Mouse (Mus musculus) liver, adult 2 months (tissue): ENCODE results near the gene Rdh16. TPM values are rescaled to one million over a fixed set of nuclear protein-coding genes. Genes with fewer than 3 reads are reported as not detected.
"Not testable (repeated sequence)": the region's sequence is repeated elsewhere in the genome, so short reads cannot be mapped to it uniquely, and the experiment has no call there.

Experiments
- DNase-seq: peaks from one replicate; pipeline ENCODE4 v3.0.0-alpha.2; 2011; ENCODE audit warnings: low read depth, low spot score; ENCODE audit errors: extremely low read depth
- H3K27ac ChIP-seq: fragments of 200-500 bp; replicated peaks from 2 replicates; pipeline ENCODE4 v1.5.1; 2012; ENCODE audit warnings: low read depth, mild to moderate bottlenecking, control low read depth, inconsistent platforms, low read length; ENCODE audit not compliant: insufficient read depth
- H3K27me3 ChIP-seq: fragments of 200-500 bp; 2 replicates; pipeline ENCODE4 v1.6.1; 2012; ENCODE audit warnings: mild to moderate bottlenecking, moderate library complexity, low read length, inconsistent platforms; ENCODE audit not compliant: control insufficient read depth, insufficient read depth
- H3K36me3 ChIP-seq: fragments of 200-500 bp; 2 replicates; pipeline ENCODE4 v1.6.1; 2012; ENCODE audit warnings: low read length, inconsistent platforms; ENCODE audit not compliant: control insufficient read depth, insufficient read depth
- H3K4me1 ChIP-seq: fragments of 200-500 bp; 2 replicates; pipeline ENCODE4 v1.6.1; 2011; ENCODE audit warnings: low read length; ENCODE audit not compliant: control insufficient read depth, insufficient read depth
- H3K4me3 ChIP-seq: fragments of 200-500 bp; 2 replicates; pipeline ENCODE4 v1.5.1; 2011; ENCODE audit warnings: low read depth, mild to moderate bottlenecking, control low read depth, low read length, moderate library complexity; ENCODE audit not compliant: insufficient read depth
- H3K79me2 ChIP-seq: fragments of 200-500 bp; 2 replicates; pipeline ENCODE4 v1.6.1; 2012; ENCODE audit warnings: inconsistent platforms, mild to moderate bottlenecking, low read length, moderate library complexity; ENCODE audit not compliant: control insufficient read depth, insufficient read depth
- H3K9ac ChIP-seq: fragments of 200-500 bp; 2 replicates; pipeline ENCODE4 v1.6.1; 2012; ENCODE audit warnings: low read depth, mild to moderate bottlenecking, control low read depth, inconsistent platforms, low read length
- CTCF ChIP-seq: fragments of 200-500 bp; IDR thresholded peaks from 2 replicates; pipeline ENCODE4 v1.5.1; 2011; ENCODE audit warnings: low read depth, low read length, control low read depth
- POLR2A ChIP-seq: fragments of 200-500 bp; IDR thresholded peaks from 2 replicates; pipeline ENCODE4 v1.6.1; 2011; ENCODE audit warnings: low read length, control low read depth; ENCODE audit not compliant: insufficient read depth; ENCODE audit errors: extremely low read depth
- WGBS: fragments of 180-500 bp; shearing (Covaris S2); methylation state at CpG from one replicate; pipeline ENCODE4 v1.1.7; 2018; 5-methylcytosine and 5-hydroxymethylcytosine counted together
- polyA plus RNA-seq: library from polyadenylated mRNA; depleted of rRNA; stranded (reverse); fragments of >200 nt; gene quantifications from 2 replicates; pipeline ENCODE4 v1.2.3, GENCODE M21; 2012
- total RNA-seq: library from RNA; depleted of rRNA; stranded (reverse); fragments of >200 nt; gene quantifications from 2 replicates; pipeline ENCODE4 v1.2.3, GENCODE M21; 2014

Gene Rdh16
- total and polyA plus RNA-seq, 2 experiments, result 55.8 to 111 TPM

DNA sequence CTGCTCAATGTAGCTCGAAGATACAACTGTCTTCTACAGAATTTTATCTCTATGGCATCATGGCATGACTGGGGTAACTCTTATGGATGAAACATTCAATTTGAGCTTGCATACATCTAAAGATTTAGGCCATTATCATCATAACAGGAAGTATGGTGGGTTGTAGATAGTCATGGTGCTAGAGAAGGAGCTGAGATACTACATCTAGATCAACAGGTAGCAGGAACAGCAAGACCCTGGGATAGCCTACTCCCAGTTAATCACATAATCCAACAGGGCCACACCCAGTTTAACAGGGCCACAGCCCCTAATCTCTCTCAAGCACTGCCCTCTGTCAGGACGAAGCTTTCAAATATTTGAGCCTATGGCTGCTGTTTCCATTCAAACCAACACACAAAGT lies 39.8 kb downstream of the Rdh16 start:
- Histone ChIP-seq H3K9ac (no peak overlapping the region), H3K4me3 (no peak overlapping the region), H3K27me3 (no peaks in the 10 kb centered on the region), H3K4me1 (no peaks in the 10 kb centered on the region; the same call in 1 of the 2 replicates), H3K36me3 (no peaks in the 10 kb centered on the region), H3K79me2 (no peaks in the 10 kb centered on the region), H3K27ac (no peak overlapping the region)
- TF ChIP-seq CTCF (no peak), POLR2A (no peak)
- 81% methylated on average over 2 of the region's 2 CpGs for WGBS
- DNase-seq, result no peak

- not testable (repeated sequence) for H3K27me3 ChIP-seq, H3K4me1 ChIP-seq, H3K36me3 ChIP-seq, H3K4me3 ChIP-seq, H3K9ac ChIP-seq, DNase-seq, H3K27ac ChIP-seq, H3K79me2 ChIP-seq
- 94% methylated on average over 5 of the region's 5 CpGs for WGBS
These were observed 45.0 kb downstream of the Rdh16 start for GRCm38 (mm10) chr10:127845945-127846344.

GRCm38 (mm10) chr10:127848089-127848488 lies 47.1 kb downstream of the Rdh16 start:
- H3K27me3 ChIP-seq, result no peaks in the 10 kb centered on the region
- no peaks in the 10 kb centered on the region for H3K36me3 ChIP-seq
- 27% methylated on average over 1 of the region's 1 CpGs for WGBS
- no peak overlapping the region for H3K9ac ChIP-seq
- no peaks in the 10 kb centered on the region for H3K79me2 ChIP-seq
- no peak overlapping the region for H3K4me3 ChIP-seq
- H3K4me1 ChIP-seq, result peaks cover 4% of the 10 kb centered on the region
- peak; percentile 84 for DNase-seq
- no peak overlapping the region for H3K27ac ChIP-seq
- TF ChIP-seq POLR2A (no peak), CTCF (no peak)

DNA sequence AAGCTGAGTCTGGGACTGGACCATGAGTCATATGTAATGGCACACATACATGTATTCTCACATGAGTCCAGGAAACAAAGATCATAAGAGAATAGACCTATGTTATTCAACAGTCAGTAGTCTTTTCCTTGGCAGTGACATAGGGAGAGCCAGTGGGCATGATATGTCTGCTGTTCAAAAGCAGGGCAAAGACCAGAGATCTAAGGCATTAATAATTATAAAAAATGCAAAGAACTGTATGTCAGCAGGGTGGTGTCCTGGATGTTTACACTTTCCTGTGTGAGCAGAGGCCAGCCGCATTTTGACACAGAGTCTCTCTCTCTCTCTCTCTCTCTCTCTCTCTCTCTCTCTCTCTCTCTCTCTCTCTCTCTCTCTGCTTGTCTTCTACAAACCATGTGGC lies 48.7 kb downstream of the Rdh16 start, which contains the start of gene Rdh19:
Gene Rdh19, plus strand, starts transcription at position 301 of the 400 bp plus-strand sequence.
- Histone ChIP-seq H3K27ac (no peak within 1 kb of the TSS), H3K27me3 (no peaks in the 10 kb centered on the region), H3K4me3 (no peak within 1 kb of the TSS), H3K79me2 (no peaks in the 10 kb centered on the region), H3K36me3 (no peaks in the 10 kb centered on the region), H3K4me1 (peaks cover 4% of the 10 kb centered on the region), H3K9ac (no peak within 1 kb of the TSS)
- no peak for DNase-seq
- WGBS, result 79% methylated on average over 1 of the region's 1 CpGs
- TF ChIP-seq CTCF (no peak), POLR2A (no peak)

DNA sequence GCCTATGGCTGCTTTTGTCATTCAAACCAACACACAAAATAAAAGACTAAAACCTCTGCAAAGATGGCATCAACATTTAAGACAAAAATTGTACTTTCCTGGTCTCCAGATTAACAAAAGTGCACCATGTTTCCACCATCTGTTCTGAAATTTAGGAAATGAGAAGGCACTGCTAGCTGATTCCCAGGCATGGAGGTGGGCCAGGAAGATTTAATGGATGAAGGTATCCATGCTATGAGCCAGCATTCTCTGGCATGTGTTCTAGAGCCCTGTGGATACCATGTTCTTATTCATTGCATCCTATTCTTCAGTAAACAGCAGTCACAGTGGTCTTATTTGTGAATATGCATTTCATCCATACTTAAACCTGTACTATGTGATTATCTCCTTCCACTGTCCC lies 55.4 kb downstream of the Rdh16 start:
- Histone ChIP-seq H3K4me1 (no peaks in the 10 kb centered on the region), H3K27me3 (no peaks in the 10 kb centered on the region), H3K4me3 (no peak overlapping the region), H3K79me2 (no peaks in the 10 kb centered on the region), H3K9ac (no peak overlapping the region), H3K27ac (no peak overlapping the region), H3K36me3 (no peaks in the 10 kb centered on the region)
- TF ChIP-seq POLR2A (no peak), CTCF (no peak)
- no peak for DNase-seq

DNA sequence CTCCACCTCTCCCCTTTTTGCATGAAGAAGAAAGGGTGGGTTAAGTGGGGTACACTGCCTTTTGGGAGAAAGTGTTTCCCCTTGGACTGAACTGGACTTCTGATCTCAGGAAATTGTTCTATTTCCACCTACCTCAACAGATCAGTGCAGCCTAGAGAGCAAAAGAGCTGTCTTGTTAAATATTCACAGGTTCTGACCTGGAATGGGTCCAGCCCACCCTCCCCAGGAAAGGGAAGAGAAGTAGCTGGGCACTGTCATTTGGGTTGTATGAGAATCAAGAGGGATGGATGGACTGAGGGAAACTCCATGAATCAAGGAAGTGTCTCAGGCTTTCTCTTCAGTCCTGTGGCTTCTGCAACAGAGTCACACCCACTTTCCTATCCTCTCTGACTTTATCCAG lies 64.0 kb downstream of the Rdh16 start:
- Histone ChIP-seq H3K27me3 (no peaks in the 10 kb centered on the region), H3K4me1 (peaks cover 17% of the 10 kb centered on the region), H3K4me3 (no peak overlapping the region), H3K36me3 (no peaks in the 10 kb centered on the region), H3K27ac (peak overlapping the region; percentile 67), H3K79me2 (peaks cover 6% of the 10 kb centered on the region; the same call in 1 of the 2 replicates), H3K9ac (no peak overlapping the region)
- peak; percentile 89 for DNase-seq
- TF ChIP-seq POLR2A (no peak), CTCF (no peak)
